Mouse (Mus musculus): Measurements from ENCODE around the gene Slc25a27.
A peak's percentile ranks its signal among the peaks of the same experiment; 100 is the strongest.

DNA sequence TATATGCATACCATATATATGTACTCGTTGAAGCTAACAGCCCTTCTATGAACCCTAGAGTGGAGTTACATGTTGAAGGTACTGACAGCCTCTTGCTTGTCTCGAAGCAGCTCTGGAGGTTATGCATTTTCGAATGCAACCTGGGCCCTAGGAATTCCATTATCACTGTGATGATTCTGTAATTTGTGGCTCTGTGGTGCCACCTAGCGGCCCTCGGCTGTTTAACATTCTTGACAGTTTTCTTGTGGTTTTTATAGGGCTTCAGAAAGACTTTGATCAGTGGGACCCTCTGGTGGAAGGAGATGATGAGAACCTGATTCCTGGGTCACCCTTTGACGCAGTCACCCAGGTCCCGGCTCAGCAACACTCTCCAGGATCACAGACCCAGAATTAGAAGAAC, 55.4 kb downstream of the Slc25a27 start:
- TF ChIP-seq CTCF (conservative IDR thresholded peaks at IDR 0.05; ENCODE audit: low read length) (peak; percentile 66), NANOG (IDR thresholded peaks at IDR 0.05; ENCODE audit: borderline replicate concordance, low read length) (no peak)
